Mouse (Mus musculus): ENCODE measurements around the gene AW209491.

Gene AW209491

DNA sequence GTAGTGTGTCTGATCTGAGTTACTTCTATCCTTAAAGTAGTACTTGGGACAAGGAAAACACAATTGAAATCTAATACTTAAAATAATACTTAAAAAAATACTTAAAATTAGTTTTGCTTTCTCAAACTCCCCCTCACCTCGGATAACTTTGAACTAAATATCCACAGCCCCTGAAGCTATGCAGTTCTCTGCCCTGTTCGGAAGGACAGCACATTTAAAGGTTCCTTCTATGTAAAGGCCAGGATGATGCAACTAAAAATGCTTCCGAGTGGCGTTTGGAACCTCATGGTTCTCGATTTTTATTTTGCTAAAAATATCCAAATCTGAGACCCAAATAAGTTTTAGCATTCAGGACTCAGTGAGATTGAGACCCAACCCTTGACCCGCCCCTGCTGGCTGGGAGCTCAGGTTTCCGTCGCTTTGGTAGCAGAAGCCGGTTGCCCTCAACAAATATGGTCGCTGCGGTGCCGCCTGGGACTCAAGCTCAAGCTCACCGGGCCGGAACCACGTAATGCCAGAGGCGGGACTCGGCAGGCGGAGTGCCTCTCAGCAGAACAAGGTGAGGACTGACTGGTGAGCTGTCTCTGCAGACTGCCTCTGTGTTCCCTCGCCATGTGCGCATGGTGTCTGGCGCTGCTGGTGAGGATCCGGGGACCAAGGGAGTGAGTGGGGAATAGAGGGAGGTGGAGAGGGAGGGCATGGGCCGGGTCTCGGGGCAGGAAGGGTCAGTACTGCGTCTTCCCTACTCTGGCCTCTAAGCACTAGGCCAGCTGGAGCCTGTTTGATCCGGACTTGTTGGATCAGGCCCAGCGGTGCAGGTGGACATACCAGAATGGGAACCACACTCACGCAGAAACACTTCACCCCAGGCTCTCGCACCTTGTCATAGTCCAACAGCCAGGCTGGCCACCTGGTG, at the start of gene AW209491:
Gene AW209491, plus strand, starts transcription at position 429 of the 916 bp plus-strand sequence.
- peak; percentile 87 for DNase-seq (ENCODE audit: low read depth)

DNA sequence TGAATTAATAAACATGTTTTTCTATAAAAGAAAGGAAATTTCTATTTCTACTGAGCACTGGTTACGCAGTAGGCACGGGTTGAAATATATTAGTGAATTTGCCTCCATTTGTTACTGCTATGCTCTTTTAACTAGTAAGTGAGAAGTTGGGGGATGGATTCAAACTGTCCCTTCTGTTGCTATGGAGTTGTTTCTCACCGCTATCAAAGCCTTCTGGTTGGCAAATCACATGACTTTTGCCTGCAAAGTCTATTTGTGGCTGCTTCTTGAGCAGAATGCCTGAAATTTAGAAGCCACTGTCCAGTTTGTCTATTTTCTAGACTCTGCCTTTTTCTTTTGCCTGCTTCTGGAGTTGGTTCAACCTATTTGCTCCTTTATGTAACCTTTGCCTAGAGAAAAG, 49.6 kb upstream of the AW209491 start:
- no peak for DNase-seq (ENCODE audit: low read depth)

GRCm38 (mm10) chr13:14602744-14603143, 27.2 kb upstream of the AW209491 start:
- DNase-seq (ENCODE audit: low read depth) = no peak

DNA sequence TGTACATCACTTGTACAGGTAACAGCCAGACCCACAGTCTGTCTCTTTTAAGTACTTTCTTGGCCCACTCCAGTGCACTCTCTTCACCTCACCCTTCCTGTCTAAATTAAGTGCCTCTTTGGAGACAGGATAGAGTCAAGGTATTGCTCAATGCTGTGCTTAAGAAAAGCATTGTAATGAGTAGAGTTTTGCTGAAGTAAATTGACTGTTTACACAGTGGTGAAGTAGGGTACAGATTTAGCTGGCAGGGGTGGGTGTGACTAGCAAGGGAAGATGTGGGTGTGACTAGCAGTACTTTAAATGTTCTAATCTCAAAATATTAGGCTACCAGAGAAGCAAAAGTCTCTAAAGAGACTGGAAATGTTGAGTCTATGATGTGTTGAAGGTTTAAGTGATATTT, 22.3 kb upstream of the AW209491 start:
- DNase-seq (ENCODE audit: low read depth) = no peak

DNA sequence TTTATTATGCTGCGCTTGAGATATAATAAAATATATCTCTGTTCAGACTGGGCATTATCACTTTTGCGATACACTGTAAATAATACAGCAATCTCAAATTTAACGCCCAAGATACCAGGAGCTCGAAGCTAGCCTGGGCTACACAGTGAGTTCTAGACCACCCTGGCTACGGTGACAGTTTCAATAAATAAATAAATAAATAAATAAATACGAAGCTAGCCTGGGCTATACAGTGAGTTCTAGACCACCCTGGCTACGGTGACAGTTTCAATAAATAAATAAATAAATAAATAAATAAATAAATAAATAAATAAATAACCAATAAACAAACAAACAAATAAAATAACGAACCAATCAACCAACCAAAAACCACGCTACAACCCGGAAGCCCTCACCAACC, 17.5 kb upstream of the AW209491 start:
- no peak for DNase-seq (ENCODE audit: low read depth)

GRCm38 (mm10) chr13:14612926-14613529, 16.9 kb upstream of the AW209491 start, which contains the start of the genes Mrpl32 and Psma2:
TSS of gene Mrpl32 (minus strand) at chr13:14613165.
TSS of gene Psma2 (plus strand) at chr13:14613240.
- peak; percentile 99 for DNase-seq (ENCODE audit: low read depth)

DNA sequence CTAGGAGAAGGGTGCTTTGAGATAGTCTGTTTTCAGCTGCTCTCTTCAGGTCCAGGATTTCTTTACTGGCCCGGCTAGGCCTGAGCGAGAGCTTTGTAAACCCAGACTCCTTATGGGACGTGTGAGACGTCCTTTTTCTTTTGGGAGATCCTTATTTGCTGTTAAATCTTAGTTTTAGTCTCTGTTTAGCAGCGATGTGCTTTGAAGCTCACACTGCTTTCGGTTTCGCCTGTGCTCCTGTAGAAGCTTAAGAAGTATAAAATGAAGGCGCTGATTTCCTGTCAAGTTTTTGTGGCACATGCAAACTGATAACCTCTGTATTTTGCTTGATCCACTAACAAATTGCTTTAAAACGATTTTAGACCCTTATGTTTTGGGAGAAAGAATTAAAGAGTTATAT, 16.4 kb upstream of the AW209491 start:
- DNase-seq (ENCODE audit: low read depth) = no peak

GRCm38 (mm10) chr13:14618724-14619123, 11.2 kb upstream of the AW209491 start:
- no peak for DNase-seq (ENCODE audit: low read depth)

DNA sequence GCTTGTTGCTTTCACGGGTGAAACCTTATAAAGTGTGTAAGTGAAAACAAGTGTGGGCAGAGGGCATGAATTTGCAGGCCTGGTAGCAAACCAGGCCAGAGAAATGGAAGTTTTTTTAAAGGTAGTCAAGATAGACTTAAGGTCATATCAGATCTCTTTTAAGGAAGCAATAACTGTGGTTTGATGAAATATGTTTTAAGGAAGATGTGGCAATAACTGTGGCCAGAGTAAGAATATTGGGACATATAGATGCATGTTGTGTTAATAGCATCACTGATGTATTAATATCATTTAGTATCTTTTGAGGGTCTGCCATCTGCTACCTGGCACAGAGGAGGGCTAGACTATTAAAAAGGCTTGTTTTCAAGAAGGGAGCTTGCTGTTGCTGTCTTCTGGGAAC, 10.0 kb downstream of the AW209491 start:
- no peak for DNase-seq (ENCODE audit: low read depth)

DNA sequence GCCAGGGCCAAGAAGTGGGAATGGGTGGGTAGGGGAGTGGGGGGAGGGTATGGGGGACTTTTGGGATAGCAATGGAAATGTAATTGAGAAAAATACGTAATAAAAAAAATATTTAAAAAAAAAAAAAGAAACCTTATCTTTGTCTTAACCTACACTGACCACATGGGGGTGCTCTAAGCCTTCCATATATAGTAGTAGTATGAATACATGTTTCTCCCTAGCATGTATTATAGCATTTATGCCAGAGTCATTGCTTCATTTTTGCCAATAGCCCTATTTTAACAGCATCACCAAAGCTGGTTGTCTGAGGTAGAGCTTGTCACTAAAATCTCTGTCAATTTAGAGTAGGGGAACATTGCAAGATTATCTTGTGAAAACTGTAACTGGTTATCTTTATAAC, 19.3 kb downstream of the AW209491 start:
- DNase-seq (ENCODE audit: low read depth) = no peak

GRCm38 (mm10) chr13:14667107-14667506, 37.2 kb downstream of the AW209491 start:
- DNase-seq (ENCODE audit: low read depth) = no peak

DNA sequence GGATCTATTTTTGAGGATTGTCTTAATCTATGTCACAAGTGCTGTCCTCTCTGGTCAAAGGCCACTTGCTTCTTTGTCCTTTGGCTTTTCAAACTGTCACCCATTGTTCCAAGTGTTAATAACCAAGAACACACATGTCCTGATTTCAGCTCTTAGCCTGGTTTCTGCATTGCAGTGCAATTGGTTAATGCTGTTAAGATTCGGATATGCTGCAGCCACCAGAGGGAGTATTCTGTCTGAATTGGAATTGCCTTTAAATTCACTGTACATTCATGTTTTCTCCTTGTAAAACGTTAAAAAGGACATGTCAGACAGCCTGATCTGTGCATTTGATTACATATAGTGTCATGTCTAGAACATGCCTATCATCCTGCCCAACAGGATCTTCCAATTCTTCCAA, 40.4 kb downstream of the AW209491 start:
- peak; percentile 9 for DNase-seq (ENCODE audit: low read depth)

Data from fibroblast of lung, adult 2 months (primary cell).